ENCODE assay signal across 9 mouse cellular contexts in the genomic region with DNA sequence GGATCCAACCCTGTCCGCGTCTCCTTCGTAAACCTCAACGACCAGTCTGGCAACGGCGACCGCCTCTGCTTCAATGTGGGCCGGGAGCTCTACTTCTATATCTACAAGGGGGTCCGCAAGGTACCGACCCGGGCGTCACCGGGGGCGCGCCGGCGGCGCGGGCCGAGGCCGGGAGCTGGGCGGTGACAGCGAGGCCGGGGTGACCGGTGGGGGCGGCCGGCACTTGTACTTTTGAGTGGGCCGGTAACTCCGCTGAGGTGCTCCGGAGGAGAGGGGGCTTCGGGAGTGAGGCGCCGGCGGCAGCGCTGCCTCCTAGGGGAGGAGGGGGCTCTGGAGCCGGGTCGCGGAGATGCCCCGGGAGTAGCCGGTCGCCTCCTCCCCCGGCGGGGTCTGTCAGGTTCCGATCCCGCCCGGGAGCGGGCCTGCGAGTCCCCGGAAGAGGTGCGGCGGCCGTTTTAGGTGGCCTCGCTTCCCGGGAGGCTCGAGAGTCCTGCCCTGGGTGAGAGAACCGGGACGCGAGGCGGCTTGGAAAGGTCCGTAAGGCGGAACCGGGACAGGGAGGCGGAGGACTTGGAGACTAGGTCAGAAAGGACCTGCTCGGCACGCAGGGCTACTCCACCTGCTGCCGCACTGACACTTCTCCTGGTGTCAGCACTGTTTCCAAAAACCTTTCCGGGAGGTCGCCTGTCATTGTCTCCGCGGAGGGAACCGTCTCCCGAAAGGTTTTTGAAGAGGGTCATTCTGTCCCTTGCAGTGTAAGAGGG. TPM values are rescaled to one million over a fixed set of nuclear protein-coding genes. Genes with fewer than 3 reads are reported as not detected.
A peak's percentile ranks its signal among the peaks of the same experiment; 100 is the strongest.
DNase-seq lines count a peak whose midpoint lies in the region; ATAC-seq lines count a peak whose summit lies in the region.
"Had no signal": no experiment of that assay in that cellular context is flagged by ENCODE, and none has a peak within 500 bp of the region (broad histone marks: within the 10 kb centered on the region; RNA-seq: fewer than 3 reads in every experiment).

No protein-coding gene starts in this region.

- H3K27me3 ChIP-seq in heart, embryonic 15.5 days = 0 out of 2 replicates have a peak, but pooled peaks cover 6% of the 10 kb centered on the region
- no peaks in the 10 kb centered on the region for H3K27me3 ChIP-seq in stomach, embryonic 14.5 days (ENCODE audit: control insufficient read depth, insufficient read depth, low read length)

- peak overlapping the region; percentile 89 for H3K4me3 ChIP-seq in heart, embryonic 15.5 days
- peak overlapping the region; percentile 100 for H3K4me3 ChIP-seq in stomach, embryonic 14.5 days (ENCODE audit: low read depth, low read length)

- no peaks in the 10 kb centered on the region for H3K9me3 ChIP-seq in heart, embryonic 15.5 days (replicated peaks)
- H3K9me3 ChIP-seq in stomach, embryonic 14.5 days (ENCODE audit: control insufficient read depth, low read depth, low read length) = no peaks in the 10 kb centered on the region

- H3K4me1 ChIP-seq in heart, embryonic 15.5 days (replicated peaks) = peaks cover 19% of the 10 kb centered on the region
- H3K4me1 ChIP-seq in stomach, embryonic 14.5 days (ENCODE audit: control insufficient read depth, insufficient read depth, low read length) = peaks cover 13% of the 10 kb centered on the region

- no peaks in the 10 kb centered on the region for H3K36me3 ChIP-seq in heart, embryonic 15.5 days
- no peaks in the 10 kb centered on the region for H3K36me3 ChIP-seq in stomach, embryonic 14.5 days (ENCODE audit: control insufficient read depth, insufficient read depth, low read length)

- DNase-seq in cerebellum, postnatal 36 days = peak; percentile 31 to 38
- DNase-seq in cerebellum, postnatal 10 days = no peak
- peak; percentile 59 for DNase-seq in A20 (ENCODE audit: low read depth, low spot score)
- peak; percentile 36 for DNase-seq in c-Kit-negative CD71-positive TER-119-positive erythroid progenitor cells, embryonic 14.5 days (ENCODE audit: low read depth, low spot score)
- peak; percentile 47 for DNase-seq in kidney, postnatal 10 days

- under 1% methylated on average over 71 of the region's 72 CpGs for WGBS in heart, embryonic 15.5 days
- WGBS in stomach, embryonic 14.5 days = under 1% methylated on average over 72 of the region's 72 CpGs

- peak overlapping the region; percentile 92 for H3K9ac ChIP-seq in heart, embryonic 15.5 days
- peak overlapping the region; percentile 92 for H3K9ac ChIP-seq in stomach, embryonic 14.5 days (replicated peaks; ENCODE audit: low read depth, low read length)

- H3K27ac ChIP-seq in heart, embryonic 15.5 days = peak overlapping the region; percentile 75
- peak overlapping the region; percentile 78; the same call in 1 of the 2 replicates for H3K27ac ChIP-seq in stomach, embryonic 14.5 days (ENCODE audit: low read length)

- H3K4me2 ChIP-seq in heart, embryonic 15.5 days = peak overlapping the region; percentile 86
- H3K4me2 ChIP-seq in stomach, embryonic 14.5 days (replicated peaks; ENCODE audit: low read depth, low read length) = peak overlapping the region; percentile 83

- ATAC-seq in heart, embryonic 15.5 days (replicated peaks; ENCODE audit: insufficient number of reproducible peaks, insufficient read depth, low FRiP score, low read depth) = peak; percentile 1
- ATAC-seq in megakaryocyte, adult 5-6 weeks (ENCODE audit: poor library complexity, severe bottlenecking) = peak; percentile 10; the same call in 1 of the 2 replicates
- no peak for ATAC-seq in stomach, embryonic 14.5 days (ENCODE audit: insufficient number of reproducible peaks, insufficient read depth, low FRiP score, low read depth)

RNA-seq across cellular contexts. Expression of a gene that starts 0.6 kb away (rescaled TPM):
- 14.7 and 17.8 TPM in 2 replicates for polyA plus RNA-seq in heart, embryonic 15.5 days (2015; fragmentation: Nextera tagmentation; extraction: Ambion mirVana)
- 24.2 and 24.7 TPM in 2 replicates for total RNA-seq in megakaryocyte, adult 5-6 weeks (2015)
- total RNA-seq in megakaryocyte, adult 5-6 weeks (2017) = 28.5 and 37.5 TPM in 2 replicates
- 25.1 and 27.6 TPM in 2 replicates for polyA plus RNA-seq in stomach, embryonic 14.5 days (2014; fragmentation: Nextera tagmentation; extraction: Ambion mirVana)

RNA-seq across cellular contexts. Expression of a gene that starts 35.8 kb away (rescaled TPM):
- 595 and 603 TPM in 2 replicates for polyA plus RNA-seq in heart, embryonic 15.5 days (2015; fragmentation: Nextera tagmentation; extraction: Ambion mirVana)
- total RNA-seq in megakaryocyte, adult 5-6 weeks (2015) = 343 and 353 TPM in 2 replicates
- 494 and 587 TPM in 2 replicates for total RNA-seq in megakaryocyte, adult 5-6 weeks (2017)
- polyA plus RNA-seq in stomach, embryonic 14.5 days (2014; fragmentation: Nextera tagmentation; extraction: Ambion mirVana) = 825 and 887 TPM in 2 replicates

RNA-seq across cellular contexts. Expression of a gene that starts 55.9 kb away (rescaled TPM):
- not detected in 2 replicates for polyA plus RNA-seq in heart, embryonic 15.5 days (2015; fragmentation: Nextera tagmentation; extraction: Ambion mirVana)
- not detected in 2 replicates for total RNA-seq in megakaryocyte, adult 5-6 weeks (2015)
- total RNA-seq in megakaryocyte, adult 5-6 weeks (2017) = not detected in 2 replicates
- polyA plus RNA-seq in stomach, embryonic 14.5 days (2014; fragmentation: Nextera tagmentation; extraction: Ambion mirVana) = not detected in 2 replicates
- total RNA-seq: gastrocnemius, postnatal 36 days had no signal

Comparison
In these comparisons a context has a peak if more than half of its experiments do, and no peak if none do; other contexts are left out.
1. DNase-seq: peak in cerebellum, postnatal 36 days (2 of 2), A20 (single experiment), c-Kit-negative CD71-positive TER-119-positive erythroid progenitor cells, embryonic 14.5 days (single experiment) and kidney, postnatal 10 days (single experiment); none in cerebellum, postnatal 10 days (0 of 2).